Mouse (Mus musculus): ENCODE measurements around the gene Drosha. TPM values are rescaled to one million over a fixed set of nuclear protein-coding genes. Genes with fewer than 3 reads are reported as not detected.
A peak's percentile ranks its signal among the peaks of the same experiment; 100 is the strongest.

Gene Drosha
- polyA plus RNA-seq, 1 experiment from 2014 or later, result 41.8 TPM

GRCm38 (mm10) chr15:12895426-12895825 is 70.8 kb downstream of the Drosha start:
- H3K27me3 ChIP-seq (replicated peaks), result no peaks in the 10 kb centered on the region

GRCm38 (mm10) chr15:12896022-12897009 is 71.7 kb downstream of the Drosha start:
- Histone ChIP-seq H3K9ac (replicated peaks) (no peak overlapping the region), H3K27ac (replicated peaks) (no peak overlapping the region), H3K4me2 (no peak overlapping the region), H3K36me3 (peaks cover 55% of the 10 kb centered on the region), H3K9me3 (replicated peaks) (no peaks in the 10 kb centered on the region), H3K27me3 (replicated peaks) (no peaks in the 10 kb centered on the region), H3K4me3 (replicated peaks) (no peak overlapping the region), H3K4me1 (no peaks in the 10 kb centered on the region)
- no peak for ATAC-seq (ENCODE audit: low FRiP score)
- WGBS, result 95% methylated on average over 18 of the region's 18 CpGs

More at GRCm38 (mm10) chr15:12895426-12895825, 70.8 kb downstream of the Drosha start:
- H3K36me3 ChIP-seq, result peaks cover 54% of the 10 kb centered on the region
- 96% methylated on average over 13 of the region's 13 CpGs for WGBS
- no peak overlapping the region for H3K9ac ChIP-seq (replicated peaks)
- no peaks in the 10 kb centered on the region for H3K9me3 ChIP-seq (replicated peaks)
- no peak for ATAC-seq (ENCODE audit: low FRiP score)
- H3K27ac ChIP-seq (replicated peaks), result no peak overlapping the region
- no peaks in the 10 kb centered on the region for H3K4me1 ChIP-seq
- H3K4me3 ChIP-seq (replicated peaks), result no peak overlapping the region
- H3K4me2 ChIP-seq, result no peak overlapping the region

- no peak overlapping the region for H3K9ac ChIP-seq (replicated peaks)
- H3K36me3 ChIP-seq, result peaks cover 65% of the 10 kb centered on the region
- no peak overlapping the region for H3K27ac ChIP-seq (replicated peaks)
- 96% methylated on average over 8 of the region's 8 CpGs for WGBS
- no peak overlapping the region for H3K4me3 ChIP-seq (replicated peaks)
- no peaks in the 10 kb centered on the region for H3K27me3 ChIP-seq (replicated peaks)
- no peaks in the 10 kb centered on the region for H3K4me1 ChIP-seq
- no peaks in the 10 kb centered on the region for H3K9me3 ChIP-seq (replicated peaks)
- H3K4me2 ChIP-seq, result no peak overlapping the region
- ATAC-seq (ENCODE audit: low FRiP score), result no peak
Measured at GRCm38 (mm10) chr15:12897831-12898230, 73.2 kb downstream of the Drosha start.

GRCm38 (mm10) chr15:12900428-12901196 is 76.0 kb downstream of the Drosha start:
- Histone ChIP-seq H3K4me3 (replicated peaks) (no peak overlapping the region), H3K9ac (replicated peaks) (no peak overlapping the region), H3K4me2 (no peak overlapping the region), H3K4me1 (no peaks in the 10 kb centered on the region), H3K36me3 (peaks cover 68% of the 10 kb centered on the region), H3K27me3 (replicated peaks) (no peaks in the 10 kb centered on the region), H3K9me3 (replicated peaks) (no peaks in the 10 kb centered on the region), H3K27ac (replicated peaks) (no peak overlapping the region)
- WGBS, result 94% methylated on average over 18 of the region's 18 CpGs
- no peak for ATAC-seq (ENCODE audit: low FRiP score)

- Histone ChIP-seq H3K27ac (replicated peaks) (no peak overlapping the region), H3K9ac (replicated peaks) (no peak overlapping the region), H3K4me3 (replicated peaks) (no peak overlapping the region), H3K36me3 (peaks cover 63% of the 10 kb centered on the region), H3K9me3 (replicated peaks) (no peaks in the 10 kb centered on the region), H3K4me1 (no peaks in the 10 kb centered on the region), H3K4me2 (no peak overlapping the region), H3K27me3 (replicated peaks) (no peaks in the 10 kb centered on the region)
- ATAC-seq (ENCODE audit: low FRiP score), result no peak
- WGBS, result 82% methylated on average over 8 of the region's 8 CpGs
Measured at GRCm38 (mm10) chr15:12901197-12901570, 76.6 kb downstream of the Drosha start.

- Histone ChIP-seq H3K27me3 (replicated peaks) (no peaks in the 10 kb centered on the region), H3K4me1 (no peaks in the 10 kb centered on the region), H3K27ac (replicated peaks) (no peak overlapping the region), H3K36me3 (peaks cover 47% of the 10 kb centered on the region), H3K9me3 (replicated peaks) (no peaks in the 10 kb centered on the region), H3K9ac (replicated peaks) (no peak overlapping the region), H3K4me2 (no peak overlapping the region), H3K4me3 (replicated peaks) (no peak overlapping the region)
- 87% methylated on average over 6 of the region's 6 CpGs for WGBS
- ATAC-seq (ENCODE audit: low FRiP score), result no peak
Measured at GRCm38 (mm10) chr15:12904442-12904841, 79.8 kb downstream of the Drosha start.

- Histone ChIP-seq H3K36me3 (peaks cover 24% of the 10 kb centered on the region), H3K4me1 (no peaks in the 10 kb centered on the region), H3K4me2 (no peak overlapping the region), H3K27ac (replicated peaks) (no peak overlapping the region), H3K9me3 (replicated peaks) (no peaks in the 10 kb centered on the region), H3K9ac (replicated peaks) (no peak overlapping the region), H3K27me3 (replicated peaks) (no peaks in the 10 kb centered on the region), H3K4me3 (replicated peaks) (no peak overlapping the region)
- no peak for ATAC-seq (ENCODE audit: low FRiP score)
- 88% methylated on average over 19 of the region's 19 CpGs for WGBS
Measured at GRCm38 (mm10) chr15:12907962-12908719, 83.5 kb downstream of the Drosha start.

GRCm38 (mm10) chr15:12908720-12909028 is 84.1 kb downstream of the Drosha start:
- no peak for ATAC-seq (ENCODE audit: low FRiP score)
- no peak overlapping the region for H3K9ac ChIP-seq (replicated peaks)
- H3K27ac ChIP-seq (replicated peaks), result no peak overlapping the region
- no peak overlapping the region for H3K4me2 ChIP-seq
- H3K36me3 ChIP-seq, result peaks cover 22% of the 10 kb centered on the region
- H3K4me1 ChIP-seq, result no peaks in the 10 kb centered on the region
- no peaks in the 10 kb centered on the region for H3K27me3 ChIP-seq (replicated peaks)
- 86% methylated on average over 4 of the region's 4 CpGs for WGBS
- no peak overlapping the region for H3K4me3 ChIP-seq (replicated peaks)
- H3K9me3 ChIP-seq (replicated peaks), result no peaks in the 10 kb centered on the region

GRCm38 (mm10) chr15:12909171-12909570 is 84.6 kb downstream of the Drosha start:
- 81% methylated on average over 7 of the region's 7 CpGs for whole genome bisulfite sequencing
- H3K36me3 ChIP-seq, result peaks cover 18% of the 10 kb centered on the region

GRCm38 (mm10) chr15:12911082-12911481 is 86.5 kb downstream of the Drosha start:
- H3K4me3 ChIP-seq (replicated peaks), result no peak overlapping the region
- WGBS, result 80% methylated on average over 7 of the region's 7 CpGs
- peaks cover 23% of the 10 kb centered on the region for H3K36me3 ChIP-seq
- no peak overlapping the region for H3K27ac ChIP-seq (replicated peaks)
- H3K9me3 ChIP-seq (replicated peaks), result no peaks in the 10 kb centered on the region
- no peaks in the 10 kb centered on the region for H3K27me3 ChIP-seq (replicated peaks)
- no peak overlapping the region for H3K9ac ChIP-seq (replicated peaks)
- H3K4me2 ChIP-seq, result no peak overlapping the region
- no peaks in the 10 kb centered on the region for H3K4me1 ChIP-seq
- peak; percentile 24; the same call in 1 of the 2 replicates for ATAC-seq (ENCODE audit: low FRiP score)

More at GRCm38 (mm10) chr15:12909171-12909570, 84.6 kb downstream of the Drosha start:
- Histone ChIP-seq H3K4me2 (no peak overlapping the region), H3K9me3 (replicated peaks) (no peaks in the 10 kb centered on the region), H3K9ac (replicated peaks) (no peak overlapping the region), H3K4me1 (no peaks in the 10 kb centered on the region), H3K27ac (replicated peaks) (no peak overlapping the region), H3K27me3 (replicated peaks) (no peaks in the 10 kb centered on the region), H3K4me3 (replicated peaks) (no peak overlapping the region)
- ATAC-seq (ENCODE audit: low FRiP score), result no peak

GRCm38 (mm10) chr15:12916314-12916815 is 91.8 kb downstream of the Drosha start:
- peaks cover 52% of the 10 kb centered on the region for H3K36me3 ChIP-seq
- no peak overlapping the region for H3K4me3 ChIP-seq (replicated peaks)
- no peak overlapping the region for H3K9ac ChIP-seq (replicated peaks)
- WGBS, result 66% methylated on average over 10 of the region's 10 CpGs
- no peak overlapping the region for H3K4me2 ChIP-seq
- H3K9me3 ChIP-seq (replicated peaks), result no peaks in the 10 kb centered on the region
- H3K27me3 ChIP-seq (replicated peaks), result no peaks in the 10 kb centered on the region
- no peak for ATAC-seq (ENCODE audit: low FRiP score)
- no peaks in the 10 kb centered on the region for H3K4me1 ChIP-seq
- H3K27ac ChIP-seq (replicated peaks), result no peak overlapping the region

All from neural tube, embryonic 15.5 days (tissue).